Mouse (Mus musculus): ENCODE measurements around the gene Rhebl1.

DNA sequence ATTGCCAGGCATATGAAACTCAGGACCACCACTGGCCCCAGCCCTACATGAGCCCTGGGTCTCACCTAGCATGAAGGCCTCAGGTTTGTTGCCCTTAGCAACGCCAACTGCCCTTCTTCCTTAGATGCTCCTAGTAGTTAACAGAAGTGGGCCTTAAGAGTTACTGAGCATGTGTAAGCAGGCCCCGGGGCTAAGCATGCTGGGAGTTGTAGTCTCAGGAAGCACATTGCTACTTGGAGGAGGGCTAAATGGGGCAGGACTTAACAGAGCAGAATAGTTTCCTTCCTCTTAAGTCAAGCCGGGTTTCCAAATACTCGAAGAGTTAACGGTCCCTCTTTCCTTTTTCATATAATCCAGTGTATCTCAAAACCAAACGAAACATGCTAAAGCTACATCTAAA, 27.0 kb downstream of the Rhebl1 start:
- TF ChIP-seq CTCF (IDR thresholded peaks at IDR 0.05; ENCODE audit: borderline replicate concordance, extremely low read depth, insufficient read depth, insufficient read length) (no peak), POLR2A (IDR thresholded peaks at IDR 0.05; ENCODE audit: borderline replicate concordance, extremely low read depth, insufficient read depth, insufficient read length, poor library complexity, severe bottlenecking) (no peak)
